Mouse (Mus musculus): ENCODE measurements around the gene Lrp8. TPM values are rescaled to one million over a fixed set of nuclear protein-coding genes. Genes with fewer than 3 reads are reported as not detected.

Gene Lrp8
- total RNA-seq, 4 experiments from 2014 or later = 0.41 to 1.3 (median 1.1) TPM

DNA sequence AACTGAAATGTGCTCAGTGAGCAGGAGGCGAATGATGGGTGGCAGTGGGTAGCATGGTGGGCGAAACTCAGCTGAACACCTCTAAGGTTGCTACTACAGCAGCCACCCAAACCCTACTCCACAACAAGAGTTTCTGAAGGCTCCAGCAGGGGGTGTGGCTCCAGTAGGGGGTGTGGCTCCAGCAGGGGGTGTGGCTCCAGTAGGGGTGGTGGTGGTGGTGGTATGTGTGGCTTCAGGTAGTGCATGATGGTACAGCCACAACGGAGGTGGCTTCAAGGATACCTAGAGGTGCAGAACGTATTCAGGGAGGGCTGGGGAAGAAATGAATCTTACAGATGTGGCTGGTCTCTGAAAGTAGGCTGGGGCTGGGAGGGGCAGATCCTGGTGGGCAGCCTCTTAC, 5.7 kb downstream of the Lrp8 start:
- no peak for DNase-seq (ENCODE audit: low spot score)

DNA sequence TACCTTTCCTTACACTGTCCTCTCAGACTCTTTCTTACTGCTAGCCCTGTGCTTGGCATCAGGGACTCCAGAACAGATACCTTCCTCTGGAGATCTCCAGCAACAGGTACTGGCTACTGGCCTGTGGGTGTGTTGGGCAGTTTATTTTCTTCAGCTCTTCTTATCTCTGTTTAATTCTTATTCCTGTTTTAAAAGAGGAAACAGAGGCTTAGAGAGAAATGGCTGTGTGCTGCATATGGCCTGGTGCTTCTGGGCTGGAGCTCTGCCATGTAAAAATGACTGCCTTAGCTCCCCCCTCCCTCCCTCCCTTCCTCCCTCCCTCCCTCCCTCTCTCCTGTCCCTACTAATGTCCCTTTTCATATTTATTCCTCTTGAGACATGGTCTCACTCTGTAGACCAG, 6.6 kb downstream of the Lrp8 start:
- no peak for DNase-seq (ENCODE audit: low spot score)

- no peak for DNase-seq (ENCODE audit: low spot score)
Observed at GRCm38 (mm10) chr4:107811006-107811405, 8.9 kb downstream of the Lrp8 start.

DNA sequence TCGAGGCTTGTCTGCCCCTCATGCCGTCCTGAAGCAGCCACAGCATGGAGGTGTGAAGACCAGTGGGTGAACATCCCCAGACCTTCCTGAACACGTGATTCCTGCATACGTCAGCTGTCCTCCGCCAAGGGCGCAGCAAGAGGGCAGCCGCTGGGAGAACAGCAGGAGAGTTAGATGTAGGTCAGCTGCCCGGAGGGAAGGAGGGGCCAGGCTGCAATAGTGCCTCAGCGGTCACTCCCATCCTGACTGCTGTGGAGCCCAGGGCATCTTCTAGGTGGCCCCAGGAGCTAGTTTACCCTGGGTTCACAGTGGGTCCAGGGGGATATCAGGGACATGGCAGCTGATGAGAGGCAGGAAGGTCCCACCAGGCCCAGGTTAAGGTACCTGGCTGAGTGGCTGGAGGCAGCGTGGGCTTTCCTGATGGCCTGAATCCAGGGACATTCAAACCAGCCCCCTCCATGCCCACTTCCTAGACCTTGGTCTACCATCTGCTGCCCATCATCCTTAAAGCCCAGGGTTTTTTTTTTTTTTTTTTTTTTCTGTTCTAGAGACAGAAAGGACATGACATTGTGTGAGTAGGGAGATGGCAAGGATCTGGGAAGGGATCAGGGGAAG, 9.8 kb downstream of the Lrp8 start:
- no peak for DNase-seq (ENCODE audit: low spot score)

GRCm38 (mm10) chr4:107812336-107812735, 10.3 kb downstream of the Lrp8 start:
- DNase-seq (ENCODE audit: low spot score) = no peak

- no peak for DNase-seq (ENCODE audit: low spot score)
Observed at GRCm38 (mm10) chr4:107816459-107816858, 14.4 kb downstream of the Lrp8 start.

GRCm38 (mm10) chr4:107817463-107817862, 15.4 kb downstream of the Lrp8 start:
- DNase-seq (ENCODE audit: low spot score) = no peak

- DNase-seq (ENCODE audit: low spot score) = no peak
Observed at GRCm38 (mm10) chr4:107819990-107820719, 18.1 kb downstream of the Lrp8 start.

DNA sequence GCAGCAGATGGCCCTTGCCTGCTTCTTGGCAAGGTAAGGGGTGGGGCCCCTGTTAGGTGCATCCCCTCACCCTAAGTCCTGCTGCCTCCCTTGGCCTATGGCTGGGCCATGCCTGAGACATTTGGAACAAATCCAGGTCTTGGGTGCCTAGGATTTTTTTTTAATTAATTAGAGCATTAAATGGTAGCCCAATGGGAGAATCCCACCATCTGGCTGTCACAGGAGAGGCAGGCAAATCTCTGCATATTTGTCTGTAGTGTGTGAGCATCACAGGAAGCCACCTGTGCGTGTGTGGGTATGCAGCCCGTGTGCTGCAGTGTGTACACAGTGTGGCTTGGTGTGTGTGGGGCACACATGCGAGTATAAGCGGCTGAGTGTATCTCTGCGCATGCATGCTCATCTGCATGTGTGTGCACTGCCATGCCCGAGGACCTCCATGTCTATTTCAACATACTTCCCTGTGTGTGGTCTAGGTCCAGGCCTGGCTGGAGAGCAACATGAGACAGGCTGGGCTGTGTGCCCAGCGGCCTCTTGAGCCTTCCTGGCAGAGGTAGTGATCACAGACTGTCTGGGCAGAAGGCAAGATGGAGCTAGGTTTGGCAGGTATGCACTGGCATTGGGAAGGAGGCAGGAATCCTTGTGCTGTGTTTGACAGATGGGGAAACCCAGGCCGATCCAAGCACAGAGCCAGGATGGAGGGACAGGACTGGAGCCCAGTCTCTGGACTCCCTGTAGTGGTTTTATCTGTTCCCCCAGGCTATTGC, 19.0 kb downstream of the Lrp8 start:
- peak; percentile 38 for DNase-seq (ENCODE audit: low spot score)

DNA sequence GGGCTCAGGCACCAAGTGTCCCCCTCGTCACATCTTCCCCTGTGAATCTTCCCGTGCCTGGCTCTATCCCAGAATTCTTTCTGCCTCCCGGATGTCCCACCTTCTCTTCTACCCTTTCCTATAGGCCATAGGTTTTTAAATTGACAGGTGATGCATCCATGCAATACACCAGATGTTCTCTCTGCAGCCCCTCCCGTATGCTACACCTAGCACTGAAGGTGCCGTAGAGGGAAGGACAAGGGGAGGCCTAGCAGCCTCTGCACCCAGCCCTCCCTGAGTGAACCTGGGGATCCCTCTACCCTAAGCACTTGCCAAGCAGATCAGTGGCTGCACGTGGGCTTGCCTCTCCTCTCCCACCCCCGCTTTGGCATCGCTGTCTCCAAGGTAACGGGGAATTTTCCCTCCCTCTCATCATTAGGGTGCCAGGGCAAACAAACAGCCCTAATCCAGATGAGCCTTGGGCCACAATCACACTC, 20.9 kb downstream of the Lrp8 start:
- no peak for DNase-seq (ENCODE audit: low spot score)

- DNase-seq (ENCODE audit: low spot score) = no peak
Observed at GRCm38 (mm10) chr4:107823511-107823910, 21.4 kb downstream of the Lrp8 start.

- no peak for DNase-seq (ENCODE audit: low spot score)
Observed at GRCm38 (mm10) chr4:107828727-107829218, 26.7 kb downstream of the Lrp8 start.

- no peak for DNase-seq (ENCODE audit: low spot score)
Observed at GRCm38 (mm10) chr4:107829675-107830074, 27.6 kb downstream of the Lrp8 start.

GRCm38 (mm10) chr4:107830189-107830588, 28.1 kb downstream of the Lrp8 start:
- DNase-seq (ENCODE audit: low spot score) = no peak

- no peak for DNase-seq (ENCODE audit: low spot score)
Observed at GRCm38 (mm10) chr4:107830821-107831221, 28.8 kb downstream of the Lrp8 start.

- DNase-seq (ENCODE audit: low spot score) = no peak
Observed at GRCm38 (mm10) chr4:107831678-107832077, 29.6 kb downstream of the Lrp8 start.

DNA sequence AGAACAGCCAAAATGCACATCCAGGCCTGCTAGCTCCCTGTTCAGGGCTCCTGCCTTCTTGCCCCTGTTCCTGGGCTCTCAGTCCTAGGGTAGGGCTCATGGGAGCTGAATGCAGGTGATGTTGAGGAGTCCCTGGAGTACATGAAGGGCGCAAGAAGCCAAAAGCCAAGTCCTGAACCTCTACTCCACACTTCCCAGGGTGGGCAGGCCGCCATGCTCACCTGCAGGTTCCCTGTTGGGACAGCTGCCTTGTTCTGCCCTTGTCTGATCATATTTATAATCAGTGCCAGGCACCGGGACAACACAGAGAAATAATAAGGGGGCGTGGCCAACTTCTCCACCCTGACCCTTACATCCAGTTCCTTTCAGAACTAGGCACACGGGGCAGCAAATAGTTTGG, 31.5 kb downstream of the Lrp8 start:
- no peak for DNase-seq (ENCODE audit: low spot score)

DNA sequence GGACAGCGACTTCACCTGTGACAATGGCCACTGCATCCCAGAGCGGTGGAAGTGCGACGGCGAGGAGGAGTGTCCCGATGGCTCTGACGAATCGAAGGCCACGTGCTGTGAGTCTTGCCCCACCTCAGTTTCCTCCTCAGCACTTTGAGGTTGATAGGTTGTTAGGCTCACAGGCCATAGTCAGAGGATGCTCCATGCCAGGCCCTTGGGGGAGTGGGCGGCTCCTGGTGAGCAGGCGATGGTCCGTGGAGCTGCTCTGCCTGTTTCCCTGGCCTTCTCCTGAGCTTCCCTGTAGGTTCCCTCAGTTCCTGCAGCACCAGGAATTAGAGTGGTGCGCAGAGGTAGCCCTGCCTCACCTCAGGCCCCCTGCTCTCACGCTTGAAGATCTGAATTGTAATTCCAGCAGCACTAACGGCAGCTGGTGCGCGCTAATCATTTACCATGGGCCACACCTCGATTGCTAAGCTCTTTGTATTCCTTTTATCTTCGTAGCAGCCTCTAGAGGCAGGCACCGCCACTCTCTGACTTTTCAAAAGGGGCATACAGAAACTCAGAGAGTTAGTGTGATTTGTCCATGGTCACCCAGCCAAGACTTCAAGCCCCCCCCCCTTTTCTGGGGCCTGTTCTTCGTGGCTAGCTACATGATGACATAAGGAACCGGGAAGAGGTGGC, 32.7 kb downstream of the Lrp8 start:
- DNase-seq (ENCODE audit: low spot score) = no peak

DNA sequence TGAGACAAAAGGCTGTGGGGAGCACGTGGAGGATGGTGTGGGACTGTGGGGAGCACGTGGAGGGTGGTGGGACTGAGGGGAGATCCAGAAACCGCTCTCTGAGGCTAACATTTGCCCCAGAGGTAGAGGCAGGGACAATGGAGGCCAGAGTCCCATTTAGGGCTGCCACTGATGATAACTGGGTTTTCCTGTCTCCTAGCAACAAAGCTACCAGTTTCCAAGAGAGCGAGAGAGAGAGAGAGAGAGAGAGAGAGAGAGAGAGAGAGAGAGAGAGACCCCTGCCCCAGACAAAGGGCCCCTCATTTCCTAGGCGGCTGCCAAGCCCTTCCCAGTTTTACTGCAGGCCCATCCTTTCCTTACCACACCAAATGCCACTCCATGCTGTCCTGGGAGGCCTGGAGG, 33.4 kb downstream of the Lrp8 start:
- no peak for DNase-seq (ENCODE audit: low spot score)

DNA sequence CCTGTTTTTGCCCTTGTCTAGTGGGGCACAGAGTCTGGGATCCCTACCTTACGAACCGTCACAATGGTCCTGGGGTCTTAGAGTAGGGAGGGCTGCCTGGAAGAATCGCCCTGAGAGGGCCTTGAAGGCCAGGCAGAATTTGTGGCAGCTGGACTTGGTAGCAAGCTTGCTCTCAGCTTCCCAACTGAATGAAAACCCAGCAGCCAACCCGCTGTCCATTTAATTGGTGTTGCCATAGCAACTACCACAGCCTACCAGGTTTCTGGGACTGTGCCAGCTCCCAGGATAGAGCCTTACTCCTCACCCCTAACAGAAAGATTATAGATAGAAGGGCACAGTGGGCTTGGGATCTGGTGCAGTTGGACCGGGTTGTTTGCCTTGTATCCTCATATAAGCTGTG, 34.7 kb downstream of the Lrp8 start:
- DNase-seq (ENCODE audit: low spot score) = no peak

GRCm38 (mm10) chr4:107837910-107838309, 35.8 kb downstream of the Lrp8 start:
- DNase-seq (ENCODE audit: low spot score) = no peak

- no peak for DNase-seq (ENCODE audit: low spot score)
Observed at GRCm38 (mm10) chr4:107843687-107844086, 41.6 kb downstream of the Lrp8 start.
